Mouse (Mus musculus): ENCODE data around the gene Txk.

Gene Txk

GRCm38 (mm10) chr5:72694684-72695083 is 57.9 kb downstream of the Txk start:
- DNase-seq (ENCODE audit: low read depth) = no peak

- DNase-seq (ENCODE audit: low read depth) = no peak
These were observed 62.1 kb downstream of the Txk start for GRCm38 (mm10) chr5:72690516-72690915.

- DNase-seq (ENCODE audit: low read depth) = no peak
These were observed 63.0 kb downstream of the Txk start for GRCm38 (mm10) chr5:72689556-72689955.

GRCm38 (mm10) chr5:72681451-72681850 is 71.1 kb downstream of the Txk start:
- no peak for DNase-seq (ENCODE audit: low read depth)

GRCm38 (mm10) chr5:72674994-72675542 is 77.5 kb downstream of the Txk start:
- DNase-seq (ENCODE audit: low read depth) = no peak

GRCm38 (mm10) chr5:72671017-72671699 is 81.4 kb downstream of the Txk start:
- DNase-seq (ENCODE audit: low read depth) = no peak

GRCm38 (mm10) chr5:72668351-72668750 is 84.2 kb downstream of the Txk start:
- DNase-seq (ENCODE audit: low read depth) = no peak

GRCm38 (mm10) chr5:72666428-72666827 is 86.1 kb downstream of the Txk start:
- DNase-seq (ENCODE audit: low read depth) = no peak

GRCm38 (mm10) chr5:72665281-72665680 is 87.3 kb downstream of the Txk start:
- DNase-seq (ENCODE audit: low read depth) = peak; percentile 75

GRCm38 (mm10) chr5:72664854-72665253 is 87.7 kb downstream of the Txk start:
- no peak for DNase-seq (ENCODE audit: low read depth)

- no peak for DNase-seq (ENCODE audit: low read depth)
These were observed 88.5 kb downstream of the Txk start for GRCm38 (mm10) chr5:72664126-72664525.

- DNase-seq (ENCODE audit: low read depth) = no peak
These were observed 91.4 kb downstream of the Txk start for GRCm38 (mm10) chr5:72661051-72661781.

GRCm38 (mm10) chr5:72658375-72658774 is 94.2 kb downstream of the Txk start:
- no peak for DNase-seq (ENCODE audit: low read depth)

- DNase-seq (ENCODE audit: low read depth) = no peak
These were observed 96.2 kb downstream of the Txk start for GRCm38 (mm10) chr5:72656270-72656791.

- no peak for DNase-seq (ENCODE audit: low read depth)
These were observed 99.4 kb downstream of the Txk start for GRCm38 (mm10) chr5:72653068-72653674.

- DNase-seq (ENCODE audit: low read depth) = no peak
These were observed 103.4 kb downstream of the Txk start for GRCm38 (mm10) chr5:72648987-72649735.

- no peak for DNase-seq (ENCODE audit: low read depth)
These were observed 104.5 kb downstream of the Txk start for GRCm38 (mm10) chr5:72647958-72648595.

GRCm38 (mm10) chr5:72647418-72647907 is 105.1 kb downstream of the Txk start, which contains the start of gene Nipal1:
Gene Nipal1, plus strand, starts transcription at chr5:72647795.
- DNase-seq (ENCODE audit: low read depth) = peak; percentile 70

GRCm38 (mm10) chr5:72646996-72647395 is 105.6 kb downstream of the Txk start:
- DNase-seq (ENCODE audit: low read depth) = no peak

- peak; percentile 82 for DNase-seq (ENCODE audit: low read depth)
These were observed 106.4 kb downstream of the Txk start for GRCm38 (mm10) chr5:72646131-72646530.

Data from 416B (cell line).